Mouse (Mus musculus): ENCODE results near the gene Slc25a14. TPM values are rescaled to one million over a fixed set of nuclear protein-coding genes. Genes with fewer than 3 reads are reported as not detected.

Slc25a14 gene
- polyA plus RNA-seq, 1 experiment from 2014 or later = 14.1 TPM

GRCm38 (mm10) chrX:48683451-48683850 is 60.2 kb downstream of the Slc25a14 start:
- Histone ChIP-seq H3K36me3 (ENCODE audit: insufficient read depth) (no peaks in the 10 kb centered on the region), H3K27me3 (ENCODE audit: insufficient read depth, low read length) (no peaks in the 10 kb centered on the region), H3K9ac (no peak overlapping the region), H3K27ac (ENCODE audit: low read depth) (no peak overlapping the region), H3K4me2 (no peak overlapping the region), H3K4me1 (ENCODE audit: insufficient read depth) (no peaks in the 10 kb centered on the region), H3K9me3 (ENCODE audit: low read depth, low read length) (no peaks in the 10 kb centered on the region), H3K4me3 (ENCODE audit: low read depth, low read length) (no peak overlapping the region)
- peak; percentile 65 for DNase-seq
- WGBS = 19% methylated on average over 3 of the region's 3 CpGs
- peak; percentile 56 for TF ChIP-seq CTCF (IDR thresholded peaks at IDR 0.05; ENCODE audit: low read depth)
- no peak for ATAC-seq (ENCODE audit: insufficient read depth)

DNA sequence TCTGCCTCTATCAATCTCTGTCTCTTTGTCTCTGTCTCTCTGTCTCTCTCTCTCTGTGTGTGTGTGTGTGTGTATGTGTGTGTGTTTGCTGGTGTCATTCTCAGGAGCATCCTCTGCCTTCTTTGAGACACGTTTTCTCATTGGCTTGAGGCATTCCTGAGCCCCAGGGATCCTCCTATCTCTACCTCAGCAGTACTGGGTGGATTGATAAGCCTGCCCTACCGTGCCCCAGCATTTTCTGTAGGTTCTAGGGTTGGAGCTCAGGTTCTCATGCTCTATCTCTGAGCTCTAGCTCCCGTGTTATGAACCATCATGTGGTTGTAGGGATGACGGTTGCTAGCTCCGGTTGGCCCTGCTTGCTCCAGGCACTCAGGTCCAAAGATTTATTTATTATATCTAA is 60.6 kb downstream of the Slc25a14 start:
- WGBS = 56% methylated on average over 5 of the region's 5 CpGs
- H3K36me3 ChIP-seq (ENCODE audit: insufficient read depth) = no peaks in the 10 kb centered on the region
- no peak overlapping the region for H3K9ac ChIP-seq
- no peaks in the 10 kb centered on the region for H3K9me3 ChIP-seq (ENCODE audit: low read depth, low read length)
- H3K4me2 ChIP-seq = no peak overlapping the region
- no peak for ATAC-seq (ENCODE audit: insufficient read depth)
- DNase-seq = no peak
- TF ChIP-seq CTCF (IDR thresholded peaks at IDR 0.05; ENCODE audit: low read depth) = no peak
- H3K4me1 ChIP-seq (ENCODE audit: insufficient read depth) = no peaks in the 10 kb centered on the region
- no peaks in the 10 kb centered on the region for H3K27me3 ChIP-seq (ENCODE audit: insufficient read depth, low read length)
- no peak overlapping the region for H3K27ac ChIP-seq (ENCODE audit: low read depth)
- H3K4me3 ChIP-seq (ENCODE audit: low read depth, low read length) = no peak overlapping the region

DNA sequence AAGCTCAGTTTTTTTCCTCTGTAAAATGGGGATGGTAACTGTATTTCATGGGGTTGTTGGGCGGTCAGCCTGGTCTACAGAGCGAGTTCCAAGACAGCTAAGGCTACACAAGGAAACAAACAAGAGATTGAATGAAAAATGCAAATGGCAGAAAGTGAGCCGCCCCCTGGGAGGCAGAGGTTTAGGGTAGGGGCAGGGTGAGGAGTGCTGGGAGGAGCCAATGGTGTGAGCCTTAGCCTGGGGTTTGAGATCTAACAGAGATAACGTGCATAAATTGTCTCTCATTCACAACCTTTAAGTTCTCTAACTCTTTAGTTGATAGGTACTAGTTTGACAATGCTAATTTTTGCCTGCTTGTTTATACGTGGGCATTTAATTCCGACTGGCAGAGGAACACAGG is 71.2 kb downstream of the Slc25a14 start:
- TF ChIP-seq CTCF (IDR thresholded peaks at IDR 0.05; ENCODE audit: low read depth) = no peak
- Histone ChIP-seq H3K4me1 (ENCODE audit: insufficient read depth) (no peaks in the 10 kb centered on the region), H3K9me3 (ENCODE audit: low read depth, low read length) (no peaks in the 10 kb centered on the region), H3K27me3 (ENCODE audit: insufficient read depth, low read length) (no peaks in the 10 kb centered on the region), H3K4me3 (ENCODE audit: low read depth, low read length) (peak overlapping the region; percentile 57), H3K36me3 (ENCODE audit: insufficient read depth) (peaks cover 11% of the 10 kb centered on the region; the same call in 1 of the 2 replicates), H3K27ac (ENCODE audit: low read depth) (no peak overlapping the region), H3K4me2 (peak overlapping the region; percentile 60), H3K9ac (no peak overlapping the region)
- DNase-seq = no peak
- peak; percentile 85 for ATAC-seq (ENCODE audit: insufficient read depth)
- 11% methylated on average over 6 of the region's 6 CpGs for WGBS

DNA sequence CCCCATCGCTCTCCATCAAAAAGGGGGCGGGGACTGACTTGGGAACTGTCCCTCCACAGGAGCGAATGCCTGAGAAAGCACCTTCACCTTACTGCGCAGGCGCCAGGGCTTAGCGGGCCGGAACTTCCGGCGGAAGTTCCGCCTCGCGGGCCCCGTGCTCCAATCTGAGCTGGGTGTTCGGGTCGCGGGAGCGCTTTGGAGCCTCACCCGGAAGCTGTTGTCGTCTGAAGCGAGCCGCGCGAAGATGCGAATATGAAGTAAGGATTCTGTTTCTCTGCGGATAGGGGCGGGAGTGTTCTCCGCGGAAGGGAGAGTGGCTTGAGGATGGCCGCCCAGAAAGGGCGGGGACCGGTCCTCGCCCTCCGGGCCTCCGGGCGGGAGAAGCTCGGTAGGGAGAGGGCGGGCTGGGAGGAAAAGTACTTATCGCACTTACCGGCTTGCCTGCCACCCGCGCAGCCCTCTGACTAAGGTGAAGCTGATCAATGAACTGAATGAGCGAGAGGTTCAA is 71.7 kb downstream of the Slc25a14 start, which contains the start of gene Rbmx2:
Gene Rbmx2 (plus strand): TSS at position 141 of the 508 bp plus-strand sequence.
- ATAC-seq (ENCODE audit: insufficient read depth) = peak; percentile 98

DNA sequence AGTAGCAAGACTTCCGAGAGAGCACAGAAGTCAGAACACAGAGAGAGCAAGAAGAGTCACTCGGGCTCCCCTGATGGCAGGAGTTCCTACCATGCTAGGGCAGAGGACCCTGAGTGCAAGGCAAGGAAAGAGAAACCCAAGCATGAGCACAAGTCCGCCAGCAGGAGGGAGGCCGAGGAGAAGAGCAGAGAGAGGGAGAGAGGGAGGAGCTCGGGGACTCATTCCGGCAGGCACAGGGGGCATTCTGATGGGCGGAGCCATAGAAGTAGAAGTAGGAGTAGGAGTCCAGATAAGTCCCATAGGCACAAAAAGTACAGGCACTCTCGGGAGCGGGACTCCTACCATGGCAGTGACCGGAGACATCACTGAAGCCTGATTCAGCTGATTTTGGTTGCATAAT is 86.5 kb downstream of the Slc25a14 start:
- H3K4me3 ChIP-seq (ENCODE audit: low read depth, low read length) = no peak overlapping the region
- ATAC-seq (ENCODE audit: insufficient read depth) (no peak), DNase-seq (no peak)
- no peaks in the 10 kb centered on the region for H3K4me1 ChIP-seq (ENCODE audit: insufficient read depth)
- H3K4me2 ChIP-seq = no peak overlapping the region
- no peak overlapping the region for H3K27ac ChIP-seq (ENCODE audit: low read depth)
- H3K9ac ChIP-seq = no peak overlapping the region
- WGBS = 87% methylated on average over 10 of the region's 10 CpGs
- TF ChIP-seq CTCF (IDR thresholded peaks at IDR 0.05; ENCODE audit: low read depth) = no peak
- no peaks in the 10 kb centered on the region for H3K27me3 ChIP-seq (ENCODE audit: insufficient read depth, low read length)
- H3K9me3 ChIP-seq (ENCODE audit: low read depth, low read length) = no peaks in the 10 kb centered on the region
- H3K36me3 ChIP-seq (ENCODE audit: insufficient read depth) = peaks cover 12% of the 10 kb centered on the region; the same call in 1 of the 2 replicates

More for the DNA sequence above, 71.7 kb downstream of the Slc25a14 start, which contains the start of gene Rbmx2:
- TF ChIP-seq CTCF (IDR thresholded peaks at IDR 0.05; ENCODE audit: low read depth) = no peak
- no peaks in the 10 kb centered on the region for H3K27me3 ChIP-seq (ENCODE audit: insufficient read depth, low read length)
- H3K9me3 ChIP-seq (ENCODE audit: low read depth, low read length) = no peaks in the 10 kb centered on the region
- H3K4me2 ChIP-seq = peak within 1 kb of the TSS; percentile 60
- H3K4me1 ChIP-seq (ENCODE audit: insufficient read depth) = no peaks in the 10 kb centered on the region
- no peak within 1 kb of the TSS for H3K27ac ChIP-seq (ENCODE audit: low read depth)
- peaks cover 11% of the 10 kb centered on the region; the same call in 1 of the 2 replicates for H3K36me3 ChIP-seq (ENCODE audit: insufficient read depth)
- WGBS = 14% methylated on average over 35 of the region's 42 CpGs
- peak within 1 kb of the TSS; percentile 59 for H3K9ac ChIP-seq
- H3K4me3 ChIP-seq (ENCODE audit: low read depth, low read length) = peak within 1 kb of the TSS; percentile 57
- DNase-seq = peak; percentile 95

Small RNAs within 50 kb of the gene (microRNA-seq; reads per million reads assigned to microRNA genes)
- gene Gm27828 (ENCODE audit: borderline number of aligned reads) = not detected

Other genes with a start within 250 kb of the Slc25a14 start
- 9.6 and 10.5 TPM in 2 replicates for gene Elf4, start 160.3 kb upstream of the Slc25a14 start, polyA plus RNA-seq (2014; fragmentation: Nextera tagmentation; extraction: Ambion mirVana)
- gene Aifm1, start 109.8 kb upstream of the Slc25a14 start, polyA plus RNA-seq (2014; fragmentation: Nextera tagmentation; extraction: Ambion mirVana) = 58.2 and 68.0 TPM in 2 replicates
- 1.7 and 1.9 TPM in 2 replicates for gene Rab33a, start 104.1 kb upstream of the Slc25a14 start, polyA plus RNA-seq (2014; fragmentation: Nextera tagmentation; extraction: Ambion mirVana)
- 16.3 and 16.4 TPM in 2 replicates for gene Zfp280c, start 28.9 kb upstream of the Slc25a14 start, polyA plus RNA-seq (2014; fragmentation: Nextera tagmentation; extraction: Ambion mirVana)
- gene Gpr119, start 51.1 kb downstream of the Slc25a14 start, polyA plus RNA-seq (2014; fragmentation: Nextera tagmentation; extraction: Ambion mirVana) = not detected in 2 replicates
- 21.9 and 27.6 TPM in 2 replicates for gene Rbmx2, start 71.6 kb downstream of the Slc25a14 start, polyA plus RNA-seq (2014; fragmentation: Nextera tagmentation; extraction: Ambion mirVana)